Mouse (Mus musculus): ENCODE results near the gene Psmd3. TPM values are rescaled to one million over a fixed set of nuclear protein-coding genes. Genes with fewer than 3 reads are reported as not detected.
A peak's percentile ranks its signal among the peaks of the same experiment; 100 is the strongest.
"Not testable (repeated sequence)": the region's sequence is repeated elsewhere in the genome, so short reads cannot be mapped to it uniquely, and the experiment has no call there.

Gene Psmd3
- polyA plus RNA-seq, 1 experiment: 201 TPM

DNA sequence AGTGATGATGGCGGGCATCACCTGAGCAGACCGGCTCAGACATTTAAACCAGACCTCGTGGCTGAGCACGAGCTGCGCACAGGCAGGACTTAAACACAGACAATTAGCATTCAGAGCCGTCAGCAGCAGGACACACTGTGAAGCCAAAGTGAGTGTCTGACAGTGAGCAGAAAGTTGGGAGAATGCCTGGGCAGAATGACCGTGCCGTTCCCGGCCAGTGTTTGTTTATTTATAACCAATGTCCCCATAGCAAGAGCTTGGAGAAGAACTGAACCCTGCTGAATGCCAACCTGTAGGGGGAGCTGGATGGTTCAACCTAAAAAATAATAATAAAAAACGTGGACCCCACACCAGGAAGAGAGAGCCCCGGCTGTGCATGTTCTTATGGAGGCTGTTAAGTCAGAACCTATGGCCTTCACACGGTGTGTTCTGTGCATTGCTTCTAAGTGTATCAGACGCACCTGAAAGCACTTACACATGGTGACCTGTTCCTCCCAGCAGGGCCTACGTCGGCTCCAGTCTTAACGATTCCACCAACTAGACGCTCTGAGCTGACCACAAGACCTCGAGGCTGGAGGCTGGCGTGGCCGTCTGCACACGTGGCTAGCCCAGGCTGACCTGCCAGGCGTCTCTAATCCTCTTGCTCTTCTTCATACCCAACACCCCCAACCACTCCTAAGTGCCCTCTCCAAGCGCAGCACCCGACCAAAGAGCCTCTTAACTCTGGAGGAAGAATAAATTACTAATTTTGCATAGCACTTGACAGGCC, 39.3 kb downstream of the Psmd3 start:
- DNase-seq (ENCODE audit: low read depth): peak; percentile 36
- TF ChIP-seq POLR2A (IDR thresholded peaks at IDR 0.05; ENCODE audit: borderline replicate concordance, extremely low read depth, insufficient read depth, insufficient read length, poor library complexity, severe bottlenecking): no peak
- peak; percentile 31; the same call in 1 of the 2 replicates for TF ChIP-seq CTCF (IDR thresholded peaks at IDR 0.05; ENCODE audit: borderline replicate concordance, extremely low read depth, insufficient read depth, insufficient read length)

DNA sequence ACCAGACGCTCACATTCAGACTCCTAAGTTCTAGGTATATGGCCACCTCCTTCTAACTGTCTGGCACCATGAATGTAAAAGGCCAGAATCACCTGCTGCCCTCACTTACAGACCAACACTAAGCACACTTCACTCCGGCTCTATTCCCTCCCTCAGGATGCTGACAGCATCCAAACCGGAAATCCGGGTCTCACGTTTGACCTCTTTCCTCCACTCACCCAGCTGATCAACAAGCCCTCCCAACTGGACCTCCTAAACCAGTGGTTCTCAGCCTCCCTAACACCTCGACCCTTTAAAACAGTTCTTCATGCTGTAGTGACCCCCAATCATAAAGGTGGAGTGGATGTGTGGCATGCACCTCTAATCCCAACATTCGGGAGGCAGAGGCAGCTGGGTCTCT, 40.7 kb downstream of the Psmd3 start:
- DNase-seq (ENCODE audit: low read depth): no peak

DNA sequence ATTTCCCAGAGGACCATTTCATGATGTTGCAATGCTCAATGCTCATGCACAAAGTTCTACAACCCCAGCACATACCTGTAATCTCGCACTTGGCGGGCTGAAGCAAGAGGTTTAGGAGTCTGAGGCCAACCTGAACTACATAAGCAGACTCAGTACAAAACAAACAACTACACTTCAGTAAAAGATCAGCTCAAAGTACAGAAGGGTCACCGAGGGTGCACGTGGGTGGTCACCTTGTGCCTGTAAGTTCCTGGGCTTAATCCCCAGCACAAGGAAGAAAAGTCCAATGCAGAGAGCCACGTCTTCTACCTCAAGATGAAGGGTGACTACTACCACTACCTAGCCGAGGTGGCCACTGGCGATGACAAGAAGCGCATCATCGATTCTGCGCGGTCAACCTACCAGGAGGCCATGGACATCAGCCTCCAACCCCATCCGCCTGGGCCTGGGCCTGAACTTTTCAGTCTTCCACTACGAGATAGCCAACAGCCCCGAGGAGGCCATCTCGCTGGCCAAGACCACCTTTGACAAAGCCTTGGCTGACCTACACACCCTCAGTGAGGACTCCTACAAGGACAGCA, 43.7 kb downstream of the Psmd3 start:
- DNase-seq (ENCODE audit: low read depth): no peak
- TF ChIP-seq POLR2A (IDR thresholded peaks at IDR 0.05; ENCODE audit: borderline replicate concordance, extremely low read depth, insufficient read depth, insufficient read length, poor library complexity, severe bottlenecking): no peak

More for the DNA sequence above, 40.7 kb downstream of the Psmd3 start:
- TF ChIP-seq CTCF (IDR thresholded peaks at IDR 0.05; ENCODE audit: borderline replicate concordance, extremely low read depth, insufficient read depth, insufficient read length) (no peak), POLR2A (IDR thresholded peaks at IDR 0.05; ENCODE audit: borderline replicate concordance, extremely low read depth, insufficient read depth, insufficient read length, poor library complexity, severe bottlenecking) (no peak)

- TF ChIP-seq POLR2A (IDR thresholded peaks at IDR 0.05; ENCODE audit: borderline replicate concordance, extremely low read depth, insufficient read depth, insufficient read length, poor library complexity, severe bottlenecking) (peak; percentile 30; the same call in 1 of the 2 replicates), CTCF (IDR thresholded peaks at IDR 0.05; ENCODE audit: borderline replicate concordance, extremely low read depth, insufficient read depth, insufficient read length) (no peak)
Observed at GRCm38 (mm10) chr11:98729119-98729588, 46.8 kb downstream of the Psmd3 start, which contains the start of gene Med24. TSS of gene Med24 (minus strand) at chr11:98729435.

DNA sequence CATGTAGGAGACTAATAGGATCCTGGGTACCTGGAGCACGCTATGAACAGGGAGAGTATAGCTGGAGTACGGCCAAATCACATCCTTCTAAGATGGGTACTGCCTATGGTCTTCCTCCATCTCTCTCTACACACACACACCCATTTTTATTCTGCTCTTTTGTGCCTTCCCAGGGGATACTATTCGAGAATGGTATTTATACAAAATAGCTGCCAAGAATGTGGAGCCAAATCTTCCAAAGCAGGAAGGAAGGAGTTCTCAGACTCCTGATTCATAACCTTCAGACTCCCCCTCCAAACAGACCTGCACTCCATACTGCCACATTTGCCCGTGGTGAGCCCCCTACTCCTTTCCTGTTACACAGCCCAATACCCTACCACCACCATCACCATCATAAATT, 48.4 kb downstream of the Psmd3 start:
- TF ChIP-seq CTCF (IDR thresholded peaks at IDR 0.05; ENCODE audit: borderline replicate concordance, extremely low read depth, insufficient read depth, insufficient read length) (no peak), POLR2A (IDR thresholded peaks at IDR 0.05; ENCODE audit: borderline replicate concordance, extremely low read depth, insufficient read depth, insufficient read length, poor library complexity, severe bottlenecking) (no peak)
- no peak for DNase-seq (ENCODE audit: low read depth)

More at GRCm38 (mm10) chr11:98729119-98729588, 46.8 kb downstream of the Psmd3 start, which contains the start of gene Med24:
- DNase-seq (ENCODE audit: low read depth): peak; percentile 98

- peak; percentile 87 for DNase-seq (ENCODE audit: low read depth)
- no peak for TF ChIP-seq POLR2A (IDR thresholded peaks at IDR 0.05; ENCODE audit: borderline replicate concordance, extremely low read depth, insufficient read depth, insufficient read length, poor library complexity, severe bottlenecking)
- TF ChIP-seq CTCF (IDR thresholded peaks at IDR 0.05; ENCODE audit: borderline replicate concordance, extremely low read depth, insufficient read depth, insufficient read length): no peak
Observed at GRCm38 (mm10) chr11:98731134-98731533, 48.8 kb downstream of the Psmd3 start.

GRCm38 (mm10) chr11:98734020-98734419, 51.7 kb downstream of the Psmd3 start:
- no peak for DNase-seq (ENCODE audit: low read depth)
- TF ChIP-seq POLR2A (IDR thresholded peaks at IDR 0.05; ENCODE audit: borderline replicate concordance, extremely low read depth, insufficient read depth, insufficient read length, poor library complexity, severe bottlenecking) (no peak), CTCF (IDR thresholded peaks at IDR 0.05; ENCODE audit: borderline replicate concordance, extremely low read depth, insufficient read depth, insufficient read length) (peak; percentile 7; the same call in 1 of the 2 replicates)

- DNase-seq (ENCODE audit: low read depth): peak; percentile 27
- TF ChIP-seq CTCF (IDR thresholded peaks at IDR 0.05; ENCODE audit: borderline replicate concordance, extremely low read depth, insufficient read depth, insufficient read length) (no peak), POLR2A (IDR thresholded peaks at IDR 0.05; ENCODE audit: borderline replicate concordance, extremely low read depth, insufficient read depth, insufficient read length, poor library complexity, severe bottlenecking) (no peak)
Observed at GRCm38 (mm10) chr11:98735111-98735510, 52.8 kb downstream of the Psmd3 start.

DNA sequence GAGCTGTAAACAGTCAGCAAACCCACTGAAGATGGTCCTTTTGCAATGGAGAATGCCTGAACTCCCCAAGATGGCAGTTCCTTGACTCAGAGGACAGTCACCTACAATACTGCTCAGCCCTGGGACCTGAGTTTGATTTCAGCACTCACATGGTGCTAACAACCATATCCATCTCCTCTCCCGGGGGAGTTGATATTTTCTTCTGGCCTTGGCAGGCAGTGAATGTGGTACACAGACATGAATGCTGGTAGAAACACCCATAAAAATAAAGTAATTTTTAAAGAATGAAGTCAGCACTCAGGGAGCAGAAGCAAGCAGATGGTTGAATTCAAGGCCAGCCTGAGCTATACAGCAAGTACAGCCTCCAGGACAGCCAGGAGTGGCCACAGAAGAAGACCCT, 53.8 kb downstream of the Psmd3 start:
- no peak for DNase-seq (ENCODE audit: low read depth)
- TF ChIP-seq POLR2A (IDR thresholded peaks at IDR 0.05; ENCODE audit: borderline replicate concordance, extremely low read depth, insufficient read depth, insufficient read length, poor library complexity, severe bottlenecking): no peak
- TF ChIP-seq CTCF (IDR thresholded peaks at IDR 0.05; ENCODE audit: borderline replicate concordance, extremely low read depth, insufficient read depth, insufficient read length): no peak

GRCm38 (mm10) chr11:98737220-98737619, 54.9 kb downstream of the Psmd3 start:
- not testable (repeated sequence) for DNase-seq (ENCODE audit: low read depth)

DNA sequence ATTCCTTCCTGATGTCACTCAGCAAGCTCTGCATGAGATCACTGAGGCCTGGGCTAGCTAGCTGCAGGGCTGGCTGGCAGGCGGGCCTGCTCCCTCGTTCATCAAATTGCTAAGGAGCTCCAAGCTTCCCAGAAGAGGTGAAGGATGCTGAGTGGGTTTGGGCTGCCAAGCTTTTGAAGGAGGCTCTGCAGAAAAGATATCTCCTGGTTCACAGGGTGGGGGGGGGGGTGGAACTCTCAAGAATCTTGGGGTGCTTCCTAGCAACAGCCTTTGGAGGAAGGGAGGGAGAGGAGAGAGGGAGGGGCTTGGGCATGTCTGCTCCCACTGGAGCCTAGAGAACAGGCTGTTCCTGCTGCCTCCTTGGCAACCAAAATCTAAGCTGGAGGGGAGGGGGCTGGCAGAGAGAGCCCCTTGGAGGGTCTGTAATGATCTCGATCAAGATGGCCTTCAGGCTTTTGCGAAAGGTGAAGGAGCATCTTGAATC, 56.1 kb downstream of the Psmd3 start:
- TF ChIP-seq CTCF (IDR thresholded peaks at IDR 0.05; ENCODE audit: borderline replicate concordance, extremely low read depth, insufficient read depth, insufficient read length) (no peak), POLR2A (IDR thresholded peaks at IDR 0.05; ENCODE audit: borderline replicate concordance, extremely low read depth, insufficient read depth, insufficient read length, poor library complexity, severe bottlenecking) (no peak)
- peak; percentile 89 for DNase-seq (ENCODE audit: low read depth)

DNA sequence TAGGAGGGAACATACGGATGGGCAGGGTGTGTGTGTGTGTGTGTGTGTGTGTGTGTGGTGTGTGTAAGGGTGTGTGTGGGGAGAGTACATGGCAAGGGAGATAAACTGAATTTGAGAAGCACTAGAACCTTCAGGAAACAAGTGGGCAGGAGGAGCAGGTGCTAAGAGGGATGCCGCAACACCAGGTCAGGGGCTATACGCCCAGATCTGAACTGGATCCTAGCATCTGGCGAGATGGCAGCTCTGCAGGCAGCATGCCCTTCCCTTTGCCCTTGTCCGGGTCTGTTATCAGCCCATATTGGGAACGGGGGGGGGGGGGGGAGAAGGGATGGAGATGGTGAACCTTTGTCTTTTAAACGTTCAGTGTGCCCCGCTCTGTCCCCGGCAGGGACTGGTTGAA, 56.6 kb downstream of the Psmd3 start:
- DNase-seq (ENCODE audit: low read depth): no peak
- TF ChIP-seq CTCF (IDR thresholded peaks at IDR 0.05; ENCODE audit: borderline replicate concordance, extremely low read depth, insufficient read depth, insufficient read length) (no peak), POLR2A (IDR thresholded peaks at IDR 0.05; ENCODE audit: borderline replicate concordance, extremely low read depth, insufficient read depth, insufficient read length, poor library complexity, severe bottlenecking) (no peak)

Data from brain, embryonic 14.5 days (tissue).